Mouse (Mus musculus): ENCODE data around the gene Tcf15.

- TF ChIP-seq POLR2A (IDR thresholded peaks at IDR 0.05; ENCODE audit: borderline replicate concordance, low read depth, low read length) (no peak), CTCF (IDR thresholded peaks at IDR 0.05; ENCODE audit: low read depth, low read length) (no peak)
Observed at GRCm38 (mm10) chr2:152180323-152180722, 37.0 kb downstream of the Tcf15 start.

Data from bone marrow macrophage, adult 2 months (primary cell).